Mouse (Mus musculus) bone marrow macrophage, adult 2 months (primary cell): ENCODE measurements around the gene Itgax.

ENCODE experiments used
- CTCF ChIP-seq: IDR thresholded peaks from 2 replicates; pipeline ENCODE4 v1.5.1; 2012; ENCODE audit warnings: low read depth, mild to moderate bottlenecking, low read length, moderate library complexity
- POLR2A ChIP-seq: IDR thresholded peaks from 2 replicates; pipeline ENCODE4 v1.6.1; 2012; ENCODE audit warnings: mild to moderate bottlenecking, low read depth, low read length, borderline replicate concordance

GRCm38 (mm10) chr7:128107462-128107861 lies 21.9 kb upstream of the Itgax start:
- TF ChIP-seq CTCF (no peak), POLR2A (no peak)
